Mouse (Mus musculus) spleen, adult 2 months (tissue): ENCODE data around the gene Pcbp4. TPM values are rescaled to one million over a fixed set of nuclear protein-coding genes. Genes with fewer than 3 reads are reported as not detected.

ENCODE experiments used
- DNase-seq, 2 experiments: peaks; one replicate each; pipeline versions ENCODE4 v3.0.0 to v3.0.0-alpha.2; 2012 to 2021; ENCODE audit warnings: low spot score in 2 of 2, low read depth in 1 of 2
- H3K27ac ChIP-seq: fragments of 200-500 bp; 2 replicates; pipeline ENCODE4 v1.5.1; 2012; ENCODE audit warnings: low read length, inconsistent platforms; ENCODE audit not compliant: insufficient read depth
- H3K27me3 ChIP-seq: fragments of 200-500 bp; 2 replicates; pipeline ENCODE4 v1.6.1; 2012; ENCODE audit warnings: mild to moderate bottlenecking, moderate library complexity, low read length, inconsistent platforms; ENCODE audit not compliant: control insufficient read depth, insufficient read depth
- H3K36me3 ChIP-seq: fragments of 200-500 bp; 2 replicates; pipeline ENCODE4 v1.6.1; 2012; ENCODE audit warnings: mild to moderate bottlenecking, low read length, inconsistent platforms; ENCODE audit not compliant: control insufficient read depth, insufficient read depth
- H3K4me1 ChIP-seq: fragments of 200-500 bp; 2 replicates; pipeline ENCODE4 v1.6.1; 2011; ENCODE audit warnings: inconsistent platforms; ENCODE audit not compliant: control insufficient read depth, insufficient read depth, insufficient read length
- H3K4me3 ChIP-seq: fragments of 200-500 bp; 2 replicates; pipeline ENCODE4 v1.5.1; 2011; ENCODE audit warnings: mild to moderate bottlenecking, inconsistent platforms; ENCODE audit not compliant: insufficient read depth, insufficient read length; ENCODE audit errors: extremely low read depth
- CTCF ChIP-seq: fragments of 200-500 bp; IDR thresholded peaks from 2 replicates; pipeline ENCODE4 v1.5.1; 2011; ENCODE audit warnings: mild to moderate bottlenecking, inconsistent platforms; ENCODE audit not compliant: insufficient read depth, insufficient read length, insufficient replicate concordance; ENCODE audit errors: extremely low read depth
- POLR2A ChIP-seq: fragments of 200-500 bp; IDR thresholded peaks from 2 replicates; pipeline ENCODE4 v1.6.1; 2011; ENCODE audit warnings: low read depth, low read length, inconsistent platforms
- WGBS: fragments of 180-500 bp; shearing (Covaris S2); methylation state at CpG from one replicate; pipeline ENCODE4 v1.1.7; 2018; 5-methylcytosine and 5-hydroxymethylcytosine counted together
- polyA plus RNA-seq: library from polyadenylated mRNA; depleted of rRNA; stranded (reverse); fragments of >200 nt; gene quantifications from 2 replicates; pipeline ENCODE4 v1.2.3, GENCODE M21; 2012

Pcbp4 gene
- polyA plus RNA-seq, 1 experiment, result 15.8 TPM

DNA sequence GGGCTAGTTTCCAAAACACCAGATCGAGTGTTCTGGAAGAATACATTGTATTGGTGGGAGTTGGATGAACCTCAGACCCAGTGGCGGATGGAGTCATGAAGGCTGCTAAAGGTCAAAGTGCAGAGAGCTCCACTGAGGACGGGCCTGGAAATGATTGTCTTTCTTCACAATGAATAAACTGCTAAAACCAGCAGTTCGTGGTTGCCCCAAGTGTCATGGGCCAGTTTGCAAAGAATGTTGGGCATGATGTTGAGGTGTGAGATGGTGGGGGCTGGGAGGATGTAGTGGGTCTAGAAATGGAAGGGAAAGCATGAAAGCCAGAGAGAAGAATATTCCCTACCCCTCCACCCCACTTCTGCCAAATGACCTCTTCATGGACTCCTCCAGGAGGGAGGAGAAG, 8.3 kb upstream of the Pcbp4 start:
- TF ChIP-seq CTCF (no peak), POLR2A (no peak)
- H3K36me3 ChIP-seq, result no peaks in the 10 kb centered on the region
- WGBS, result 85% methylated on average over 4 of the region's 4 CpGs
- H3K4me1 ChIP-seq, result peaks cover 8% of the 10 kb centered on the region; the same call in 1 of the 2 replicates
- no peak overlapping the region for H3K27ac ChIP-seq
- H3K27me3 ChIP-seq, result no peaks in the 10 kb centered on the region
- DNase-seq, result no peak
- no peak overlapping the region for H3K4me3 ChIP-seq

DNA sequence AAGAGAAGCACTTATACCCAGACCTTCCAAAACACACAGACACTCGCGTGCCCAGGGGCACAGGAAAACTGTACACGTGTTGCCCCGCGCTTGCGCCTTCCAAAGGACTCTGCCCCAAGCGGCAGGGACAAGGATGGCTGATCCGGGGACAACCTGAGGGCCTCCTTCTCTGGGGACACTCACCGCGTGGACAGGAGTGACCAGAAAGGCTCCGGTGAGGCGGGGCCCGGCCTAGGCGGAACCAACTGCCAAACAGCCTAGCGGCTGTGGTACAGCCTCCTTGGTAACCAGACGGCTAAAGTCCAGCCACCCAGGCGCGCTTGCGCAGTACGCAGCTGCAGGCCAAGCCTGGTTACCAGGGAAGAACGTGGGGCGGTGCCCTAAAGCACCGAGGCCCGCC, 5.7 kb upstream of the Pcbp4 start, which contains the start of the genes Abhd14b and Abhd14a:
Gene Abhd14b (plus strand): TSS at position 112 of the 400 bp plus-strand sequence.
Gene Abhd14a (minus strand): TSS at position 331 of the 400 bp plus-strand sequence.
- under 1% methylated on average over 24 of the region's 24 CpGs for WGBS
- peak; percentile 37 to 86 for DNase-seq
- TF ChIP-seq POLR2A (no peak), CTCF (peak; percentile 20; the same call in 1 of the 2 replicates)
- H3K27me3 ChIP-seq, result no peaks in the 10 kb centered on the region
- H3K4me1 ChIP-seq, result peaks cover 8% of the 10 kb centered on the region; the same call in 1 of the 2 replicates
- no peaks in the 10 kb centered on the region for H3K36me3 ChIP-seq
- no peak within 1 kb of the TSS for H3K27ac ChIP-seq
- H3K4me3 ChIP-seq, result peak within 1 kb of the TSS; percentile 68

DNA sequence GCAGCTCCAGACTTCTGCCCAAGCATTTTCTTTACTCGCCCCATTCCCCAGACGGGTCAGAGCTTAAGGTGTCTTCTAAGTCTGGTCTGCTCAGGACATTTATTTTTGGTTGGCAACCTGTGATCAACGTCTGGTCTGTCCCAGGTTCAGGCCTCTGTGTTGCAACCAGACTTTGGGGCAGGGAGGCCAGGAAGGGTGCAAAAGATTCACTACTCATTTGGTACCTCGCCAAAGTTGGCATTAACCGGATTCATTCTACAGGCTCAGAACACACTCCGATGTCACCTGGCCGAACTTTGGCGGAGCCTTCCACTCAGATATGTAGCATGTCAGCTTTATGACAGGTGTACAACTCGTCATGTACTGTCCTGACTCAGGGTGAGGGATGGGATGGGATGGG, 5.1 kb upstream of the Pcbp4 start:
- DNase-seq, result no peak
- H3K36me3 ChIP-seq, result no peaks in the 10 kb centered on the region
- WGBS, result 36% methylated on average over 9 of the region's 9 CpGs
- H3K4me1 ChIP-seq, result peaks cover 8% of the 10 kb centered on the region; the same call in 1 of the 2 replicates
- H3K27ac ChIP-seq, result no peak overlapping the region
- H3K4me3 ChIP-seq, result peak overlapping the region; percentile 7; the same call in 1 of the 2 replicates
- H3K27me3 ChIP-seq, result no peaks in the 10 kb centered on the region
- no peak for TF ChIP-seq CTCF
- no peak for TF ChIP-seq POLR2A

DNA sequence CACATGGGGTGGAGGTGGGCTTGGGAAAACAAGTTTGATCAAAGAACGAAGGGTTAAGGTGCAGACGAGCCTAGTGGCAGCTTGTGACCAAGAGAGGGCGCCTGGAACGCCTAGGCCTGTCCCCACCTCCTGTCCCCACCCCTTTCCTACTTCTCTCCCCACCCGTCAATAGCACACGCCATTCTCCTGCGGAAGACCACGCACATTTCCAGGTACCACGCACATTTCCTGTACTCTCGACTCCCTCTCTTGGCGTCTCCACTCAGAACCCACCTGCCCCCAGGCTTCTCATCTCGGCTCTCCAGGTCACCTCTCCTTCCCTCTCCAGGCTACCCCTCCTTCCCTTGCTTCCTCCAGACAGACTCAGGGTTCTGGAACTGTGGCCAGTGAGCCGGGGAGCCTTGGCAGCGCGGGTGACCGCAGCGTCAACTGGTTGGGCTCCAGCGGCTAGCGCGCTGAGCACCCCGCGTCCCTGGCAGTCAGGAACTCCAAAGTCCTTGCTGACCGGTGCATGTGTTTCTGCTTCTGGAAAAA, 4.5 kb upstream of the Pcbp4 start:
- peak overlapping the region; percentile 68 for H3K4me3 ChIP-seq

DNA sequence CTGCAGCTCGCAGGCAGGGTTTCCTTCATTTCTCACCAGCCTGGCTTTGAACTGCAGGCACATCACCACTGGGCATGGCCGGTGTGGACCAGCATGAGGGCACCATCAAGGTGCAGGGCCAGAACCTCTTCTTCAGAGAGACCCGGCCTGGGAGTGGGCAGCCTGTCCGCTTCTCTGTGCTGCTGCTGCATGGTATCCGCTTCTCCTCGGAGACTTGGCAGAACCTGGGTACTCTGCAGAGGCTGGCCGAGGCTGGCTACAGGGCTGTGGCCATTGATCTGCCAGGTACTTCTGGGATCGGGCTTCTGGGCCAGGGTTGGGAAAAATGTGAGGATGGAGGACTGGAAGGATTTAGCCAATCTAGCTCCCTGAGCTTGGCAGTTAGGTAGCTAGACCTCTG, 3.1 kb upstream of the Pcbp4 start:
- Histone ChIP-seq H3K4me1 (peaks cover 12% of the 10 kb centered on the region), H3K36me3 (no peaks in the 10 kb centered on the region), H3K27ac (no peak overlapping the region), H3K4me3 (no peak overlapping the region), H3K27me3 (no peaks in the 10 kb centered on the region)
- no peak for TF ChIP-seq CTCF
- no peak for TF ChIP-seq POLR2A
- 93% methylated on average over 8 of the region's 8 CpGs for WGBS
- DNase-seq, result no peak

More for the DNA sequence above, 4.5 kb upstream of the Pcbp4 start:
- Histone ChIP-seq H3K27ac (peak overlapping the region; percentile 30; the same call in 1 of the 2 replicates), H3K36me3 (no peaks in the 10 kb centered on the region), H3K27me3 (no peaks in the 10 kb centered on the region), H3K4me1 (peaks cover 8% of the 10 kb centered on the region; the same call in 1 of the 2 replicates)
- DNase-seq, result peak; percentile 36 to 68
- peak; percentile 69 for TF ChIP-seq CTCF
- no peak for TF ChIP-seq POLR2A
- WGBS, result 2% methylated on average over 23 of the region's 23 CpGs

DNA sequence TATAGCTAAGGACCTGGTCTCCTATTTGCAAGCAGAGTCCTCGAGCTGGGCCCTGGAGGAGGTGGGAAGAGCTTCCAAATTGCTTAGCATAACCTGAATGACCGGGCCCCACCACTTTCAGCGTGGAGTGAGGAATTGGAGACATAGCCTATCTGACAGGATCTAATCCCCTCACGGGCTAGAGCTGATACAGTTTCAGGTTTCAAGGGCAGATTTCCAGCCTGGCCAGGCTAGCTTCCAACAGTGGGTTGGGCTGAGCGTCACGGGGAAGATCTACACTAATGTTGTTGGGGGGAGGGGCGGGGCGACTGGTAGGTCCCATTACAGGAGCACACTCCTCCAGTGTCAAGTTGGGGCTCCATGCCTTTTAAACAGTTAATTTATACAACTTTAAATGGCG, 2.4 kb upstream of the Pcbp4 start:
- 85% methylated on average over 9 of the region's 9 CpGs for WGBS
- no peak overlapping the region for H3K4me3 ChIP-seq
- TF ChIP-seq POLR2A (no peak), CTCF (no peak)
- H3K4me1 ChIP-seq, result peaks cover 12% of the 10 kb centered on the region
- H3K27me3 ChIP-seq, result no peaks in the 10 kb centered on the region
- no peak overlapping the region for H3K27ac ChIP-seq
- no peaks in the 10 kb centered on the region for H3K36me3 ChIP-seq
- DNase-seq, result no peak

DNA sequence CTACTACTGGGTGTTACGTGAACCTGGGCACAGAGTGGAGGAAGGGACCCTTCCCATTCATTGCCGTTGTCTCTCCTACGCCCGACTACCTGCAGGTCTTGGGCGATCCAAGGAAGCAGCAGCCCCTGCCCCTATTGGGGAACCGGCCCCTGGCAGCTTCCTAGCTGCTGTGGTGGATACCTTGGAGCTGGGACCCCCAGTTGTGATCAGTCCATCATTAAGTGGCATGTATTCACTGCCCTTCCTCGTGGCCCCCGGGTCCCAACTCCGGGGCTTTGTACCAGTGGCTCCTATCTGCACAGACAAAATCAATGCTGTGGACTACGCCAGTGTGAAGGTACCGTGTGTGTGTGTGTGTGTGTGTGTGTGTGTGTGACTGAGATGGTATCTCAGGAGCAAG, 1.8 kb upstream of the Pcbp4 start:
- peaks cover 12% of the 10 kb centered on the region for H3K4me1 ChIP-seq
- TF ChIP-seq CTCF (no peak), POLR2A (no peak)

More for the DNA sequence above, 1.8 kb upstream of the Pcbp4 start:
- Histone ChIP-seq H3K4me3 (no peak overlapping the region), H3K36me3 (no peaks in the 10 kb centered on the region), H3K27me3 (no peaks in the 10 kb centered on the region), H3K27ac (no peak overlapping the region)
- 93% methylated on average over 11 of the region's 11 CpGs for WGBS
- DNase-seq, result no peak
